16 mouse cellular contexts compared by ENCODE assay signal in the genomic region with DNA sequence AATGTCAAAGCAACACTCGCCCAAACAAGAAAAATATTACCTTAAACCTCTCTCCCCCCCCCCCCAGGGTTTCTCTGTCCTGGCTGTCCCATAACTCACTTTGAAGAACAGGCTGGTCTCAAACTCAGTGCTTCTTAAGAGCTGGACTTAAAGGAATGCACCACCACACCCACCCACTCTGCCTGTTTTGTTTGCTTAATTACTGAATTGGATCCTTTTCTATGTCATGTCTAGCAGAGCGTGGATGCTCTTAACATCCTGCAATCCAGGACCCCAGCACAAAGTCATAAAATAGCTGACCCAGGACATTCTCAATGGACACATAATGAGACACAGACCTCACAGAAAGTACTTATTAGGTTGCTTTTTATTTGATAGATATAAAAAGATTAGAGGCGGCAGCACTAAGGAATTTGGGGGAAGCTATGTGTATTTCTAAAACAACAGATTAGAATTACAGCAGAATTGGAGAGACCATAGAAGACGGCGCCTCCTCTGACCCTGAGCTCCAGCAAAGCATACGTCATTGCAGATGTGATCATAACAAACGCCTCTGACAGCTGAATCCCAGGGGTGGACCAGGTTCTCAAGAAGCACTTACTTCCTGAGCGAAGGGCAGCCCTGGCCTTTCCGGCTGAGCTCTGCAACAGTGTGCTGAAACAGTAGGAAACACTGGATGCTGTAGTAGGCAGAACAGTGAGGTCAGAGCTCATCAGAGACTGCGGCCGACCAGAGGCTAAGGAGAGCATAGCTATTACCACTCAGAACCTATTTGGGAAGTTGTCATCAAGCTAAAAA. TPM values are rescaled to one million over a fixed set of nuclear protein-coding genes. Genes with fewer than 3 reads are reported as not detected.
A peak's percentile ranks its signal among the peaks of the same experiment; 100 is the strongest.
DNase-seq lines count a peak whose midpoint lies in the region; ATAC-seq lines count a peak whose summit lies in the region.
"Had no signal": no experiment of that assay in that cellular context is flagged by ENCODE, and none has a peak within 500 bp of the region (broad histone marks: within the 10 kb centered on the region; RNA-seq: fewer than 3 reads in every experiment).

No protein-coding gene starts in this region.

- H3K4me2 ChIP-seq in kidney, embryonic 16.5 days (replicated peaks; ENCODE audit: low read depth, low read length), result no peak overlapping the region
- H3K4me2 ChIP-seq: embryonic facial prominence, embryonic 13.5 days; forebrain, embryonic 12.5 days; liver, embryonic 12.5 days; neural tube, embryonic 12.5 days had no signal

- 11% methylated on average over 11 of the region's 11 CpGs for WGBS in kidney, embryonic 16.5 days

- peak overlapping the region; percentile 76 for H3K27ac ChIP-seq in kidney, embryonic 16.5 days (ENCODE audit: low read length)
- H3K27ac ChIP-seq: embryonic facial prominence, embryonic 13.5 days; forebrain, embryonic 12.5 days; liver, embryonic 12.5 days; neural tube, embryonic 12.5 days had no signal

- peaks cover 16% of the 10 kb centered on the region for H3K4me1 ChIP-seq in kidney, embryonic 16.5 days (ENCODE audit: insufficient read depth, low read length)
- H3K4me1 ChIP-seq: embryonic facial prominence, embryonic 13.5 days; forebrain, embryonic 12.5 days; liver, embryonic 12.5 days; neural tube, embryonic 12.5 days had no signal

- H3K9me3 ChIP-seq in kidney, embryonic 16.5 days (ENCODE audit: low read length), result 0 out of 2 replicates have a peak, but pooled peaks cover 5% of the 10 kb centered on the region
- H3K9me3 ChIP-seq: embryonic facial prominence, embryonic 13.5 days; forebrain, embryonic 12.5 days; neural tube, embryonic 12.5 days had no signal

- ATAC-seq in kidney, embryonic 16.5 days (ENCODE audit: low FRiP score, low TSS enrichment), result peak; percentile 93
- ATAC-seq: inflammation-experienced regulatory T-cells, adult 6 months; liver, embryonic 12.5 days; midbrain, embryonic 16.5 days had no signal

- intact Hi-C loops in left cerebral cortex, postnatal 25 days (cut with DNase I), result no loop called here

- DNase-seq in kidney, adult 9 months, result peak; percentile 17
- no peak for DNase-seq in kidney, adult 8-10 months
- peak; percentile 30 for DNase-seq in retina, embryonic 14.5 days (ENCODE audit: low spot score)
- no peak for DNase-seq in retina, postnatal 1 day
- DNase-seq in yolk sac, embryonic 10.5 days (ENCODE audit: low spot score), result peak; percentile 16
- no peak for DNase-seq in gastrocnemius, adult 8-10 months (ENCODE audit: low spot score in 2 of 2)
- no peak for DNase-seq in left cerebral cortex, postnatal 25 days (ENCODE audit: low spot score in 2 of 2)
- DNase-seq: cerebellum, adult 9-11 months; right cerebral cortex, postnatal 4 days had no signal

- no peaks in the 10 kb centered on the region for H3K36me3 ChIP-seq in kidney, embryonic 16.5 days (ENCODE audit: insufficient read depth, low read length)
- H3K36me3 ChIP-seq: embryonic facial prominence, embryonic 13.5 days; forebrain, embryonic 12.5 days; liver, embryonic 12.5 days; neural tube, embryonic 12.5 days had no signal

- no peaks in the 10 kb centered on the region for H3K27me3 ChIP-seq in kidney, embryonic 16.5 days (ENCODE audit: insufficient read depth, low read length)
- H3K27me3 ChIP-seq: embryonic facial prominence, embryonic 13.5 days; forebrain, embryonic 12.5 days; liver, embryonic 12.5 days; neural tube, embryonic 12.5 days had no signal

- no peak overlapping the region for H3K9ac ChIP-seq in kidney, embryonic 16.5 days (replicated peaks; ENCODE audit: low read length)
- H3K9ac ChIP-seq: embryonic facial prominence, embryonic 13.5 days; forebrain, embryonic 12.5 days; liver, embryonic 12.5 days; neural tube, embryonic 12.5 days had no signal

- no peak overlapping the region for H3K4me3 ChIP-seq in kidney, embryonic 16.5 days (ENCODE audit: low read length)
- H3K4me3 ChIP-seq: embryonic facial prominence, embryonic 13.5 days; forebrain, embryonic 12.5 days; liver, embryonic 12.5 days; neural tube, embryonic 12.5 days had no signal

RNA-seq across cellular contexts. Expression of a gene that starts 13.2 kb away (rescaled TPM):
- 121 and 128 TPM in 2 replicates for polyA plus RNA-seq in kidney, embryonic 16.5 days (2015; fragmentation: Nextera tagmentation; extraction: Ambion mirVana)
- total RNA-seq in gastrocnemius, adult 8-10 months (2022), result 10 to 100 TPM; 52.2 to 56.1 (median 53.1) TPM
- 10 to 100 TPM; 15.5 to 17.1 TPM for total RNA-seq in left cerebral cortex, postnatal 25 days (2021)

Comparison
In these comparisons a context has a peak if more than half of its experiments do, and no peak if none do; other contexts are left out.
1. DNase-seq: peak in kidney, adult 9 months (single experiment), retina, embryonic 14.5 days (single experiment) and yolk sac, embryonic 10.5 days (single experiment); none in kidney, adult 8-10 months (0 of 2), retina, postnatal 1 day (single experiment), gastrocnemius, adult 8-10 months (0 of 2) and left cerebral cortex, postnatal 25 days (0 of 2).